Comparison of ENCODE assay signal across 13 mouse cellular contexts in genomic region chr10:59884327-59885173, GRCm38 (mm10). TPM values are rescaled to one million over a fixed set of nuclear protein-coding genes. Genes with fewer than 3 reads are reported as not detected.
DNase-seq lines count a peak whose midpoint lies in the region; TF ChIP-seq lines count a peak whose summit lies in the region.
"Had no signal": no experiment of that assay in that cellular context is flagged by ENCODE, and none has a peak within 500 bp of the region (broad histone marks: within the 10 kb centered on the region; RNA-seq: fewer than 3 reads in every experiment).

No protein-coding gene starts in this region.

- peak; percentile 76 for DNase-seq in kidney, adult 11 months
- DNase-seq in kidney, postnatal 4 days, result no peak
- no peak for DNase-seq in thymus, adult 2 months
- no peak for DNase-seq in thymus, adult 18-20 months
- peak; percentile 67 for DNase-seq in kidney, postnatal 14 days
- DNase-seq in splenic B cell, adult 2 months (ENCODE audit: low read depth, low spot score), result peak; percentile 32
- no peak for DNase-seq in gastrocnemius, adult 18-20 months (ENCODE audit: low spot score)
- DNase-seq in layer of hippocampus, adult 11-12 months (ENCODE audit: low spot score), result no peak
- DNase-seq: cerebellum, adult 8-10 months; embryo, embryonic 11 days; gastrocnemius, postnatal 36 days; heart, postnatal 36 days had no signal

- H3K36me3 ChIP-seq in thymus, adult 2 months (ENCODE audit: control insufficient read depth, insufficient read depth, low read length), result no peaks in the 10 kb centered on the region
- H3K36me3 ChIP-seq in splenic B cell, adult 2 months (ENCODE audit: control insufficient read depth, insufficient read depth, low read length, poor library complexity, severe bottlenecking), result no peaks in the 10 kb centered on the region
- H3K36me3 ChIP-seq: midbrain, embryonic 15.5 days had no signal

- H3K4me3 ChIP-seq in thymus, adult 2 months (ENCODE audit: control insufficient read depth, insufficient read depth, low read length), result no peak overlapping the region
- H3K4me3 ChIP-seq: midbrain, embryonic 15.5 days had no signal

- no peaks in the 10 kb centered on the region for H3K27me3 ChIP-seq in thymus, adult 2 months (ENCODE audit: control insufficient read depth, insufficient read depth, low read length)
- H3K27me3 ChIP-seq in splenic B cell, adult 2 months (ENCODE audit: control insufficient read depth, insufficient read depth, low read length, poor library complexity, severe bottlenecking), result no peaks in the 10 kb centered on the region
- H3K27me3 ChIP-seq: midbrain, embryonic 15.5 days had no signal

- no peak for TF ChIP-seq CTCF in thymus, adult 2 months (IDR thresholded peaks at IDR 0.05; ENCODE audit: borderline replicate concordance, control insufficient read depth, extremely low read depth, insufficient read depth, low read length, poor library complexity)

- peak overlapping the region; percentile 1; the same call in 1 of the 2 replicates for H3K27ac ChIP-seq in thymus, adult 2 months (ENCODE audit: control insufficient read depth, insufficient read depth, low read length)
- H3K27ac ChIP-seq: midbrain, embryonic 15.5 days had no signal

- H3K4me1 ChIP-seq in thymus, adult 2 months (replicated peaks; ENCODE audit: control insufficient read depth, insufficient read depth, low read length), result peaks cover 23% of the 10 kb centered on the region

- no peak for TF ChIP-seq POLR2A in thymus, adult 2 months (IDR thresholded peaks at IDR 0.05; ENCODE audit: control insufficient read depth, extremely low read depth, insufficient read depth, low read length, poor library complexity)

- 93% methylated on average over 10 of the region's 10 CpGs for WGBS in thymus, adult 2 months

RNA-seq across cellular contexts. Expression of gene Dnajb12, which starts 5.2 kb away (rescaled TPM):
- polyA plus RNA-seq in thymus, adult 2 months (2012; rRNA removed), result 44.6 and 50.4 TPM in 2 replicates
- 10 to 100 TPM; 73.4 to 80.1 TPM for total RNA-seq in gastrocnemius, adult 18-20 months (2021)

Comparison
In these comparisons a context has a peak if more than half of its experiments do, and no peak if none do; other contexts are left out.
1. DNase-seq: peak in kidney, adult 11 months (single experiment), kidney, postnatal 14 days (single experiment) and splenic B cell, adult 2 months (single experiment); none in kidney, postnatal 4 days (0 of 2), thymus, adult 2 months (single experiment), thymus, adult 18-20 months (0 of 2), gastrocnemius, adult 18-20 months (single experiment) and layer of hippocampus, adult 11-12 months (single experiment).